In genomic region chr11:78829373-78829772, GRCm38 (mm10) we compare ENCODE assay signal across 13 mouse cellular contexts. TPM values are rescaled to one million over a fixed set of nuclear protein-coding genes. Genes with fewer than 3 reads are reported as not detected.
DNase-seq lines count a peak whose midpoint lies in the region; ATAC-seq and TF ChIP-seq lines count a peak whose summit lies in the region.
"Had no signal": no experiment of that assay in that cellular context is flagged by ENCODE, and none has a peak within 500 bp of the region (broad histone marks: within the 10 kb centered on the region; RNA-seq: fewer than 3 reads in every experiment).

No protein-coding gene starts in this region.

- peak overlapping the region; percentile 73; the same call in 1 of the 2 replicates for H3K27ac ChIP-seq in heart, embryonic 10.5 days
- H3K27ac ChIP-seq in midbrain, embryonic 10.5 days (replicated peaks), result peak overlapping the region; percentile 64
- no peak overlapping the region for H3K27ac ChIP-seq in midbrain, embryonic 13.5 days
- no peak overlapping the region; the same call in 1 of the 2 replicates for H3K27ac ChIP-seq in kidney, adult 2 months (ENCODE audit: insufficient read depth, low read depth, low read length)
- H3K27ac ChIP-seq: macrophage had no signal

- H3K36me3 ChIP-seq in heart, embryonic 10.5 days, result no peaks in the 10 kb centered on the region
- H3K36me3 ChIP-seq in midbrain, embryonic 10.5 days, result no peaks in the 10 kb centered on the region
- H3K36me3 ChIP-seq in midbrain, embryonic 13.5 days, result no peaks in the 10 kb centered on the region
- no peaks in the 10 kb centered on the region for H3K36me3 ChIP-seq in kidney, adult 2 months (ENCODE audit: control insufficient read depth, insufficient read depth, low read length)

- H3K4me3 ChIP-seq in heart, embryonic 10.5 days, result no peak overlapping the region
- no peak overlapping the region for H3K4me3 ChIP-seq in midbrain, embryonic 10.5 days
- no peak overlapping the region for H3K4me3 ChIP-seq in midbrain, embryonic 13.5 days (replicated peaks)
- no peak overlapping the region for H3K4me3 ChIP-seq in kidney, adult 2 months (ENCODE audit: insufficient read depth, low read depth, low read length)
- H3K4me3 ChIP-seq: myocyte had no signal

- H3K9ac ChIP-seq in midbrain, embryonic 13.5 days (replicated peaks), result no peak overlapping the region

- intact Hi-C loops in heart, postnatal 25 days (cut with DNase I), result no loop called here

- H3K9me3 ChIP-seq in heart, embryonic 10.5 days, result no peaks in the 10 kb centered on the region
- no peaks in the 10 kb centered on the region for H3K9me3 ChIP-seq in midbrain, embryonic 10.5 days (replicated peaks)
- no peaks in the 10 kb centered on the region for H3K9me3 ChIP-seq in midbrain, embryonic 13.5 days

- peak; percentile 84 for DNase-seq in heart, embryonic 10.5 days (ENCODE audit: low spot score)
- DNase-seq in heart, postnatal 25 days (ENCODE audit: low spot score), result no peak
- DNase-seq in midbrain, embryonic 10.5 days (ENCODE audit: low spot score), result peak; percentile 48
- DNase-seq in kidney, adult 2 months, result peak; percentile 64
- DNase-seq in lung, postnatal 25 days (ENCODE audit: low spot score), result peak; percentile 33
- no peak for DNase-seq in spleen, postnatal 36 days (ENCODE audit: low spot score in 2 of 2)
- DNase-seq: cerebellum, postnatal 10 days; liver; thymus, adult 2 months had no signal

- ATAC-seq in midbrain, embryonic 13.5 days, result no peak
- no peak for ATAC-seq in activated CD4-positive, CD25-positive, alpha-beta regulatory T cell, adult 4 months

- no peak for TF ChIP-seq POLR2A in kidney, adult 2 months (IDR thresholded peaks at IDR 0.05; ENCODE audit: low read depth, low read length)

- H3K4me1 ChIP-seq in heart, embryonic 10.5 days, result peaks cover 74% of the 10 kb centered on the region
- H3K4me1 ChIP-seq in midbrain, embryonic 10.5 days, result peaks cover 67% of the 10 kb centered on the region
- peaks cover 29% of the 10 kb centered on the region for H3K4me1 ChIP-seq in midbrain, embryonic 13.5 days (replicated peaks)
- peaks cover 2% of the 10 kb centered on the region; the same call in 1 of the 2 replicates for H3K4me1 ChIP-seq in kidney, adult 2 months (ENCODE audit: control insufficient read depth, insufficient read depth, low read length)

- TF ChIP-seq CTCF in kidney, adult 2 months (conservative IDR thresholded peaks at IDR 0.05; ENCODE audit: insufficient read depth, insufficient read length, low read depth, low read length), result no peak

- H3K27me3 ChIP-seq in heart, embryonic 10.5 days (ENCODE audit: insufficient read depth, poor library complexity, severe bottlenecking), result no peaks in the 10 kb centered on the region
- no peaks in the 10 kb centered on the region for H3K27me3 ChIP-seq in midbrain, embryonic 10.5 days (ENCODE audit: low read depth, poor library complexity, severe bottlenecking)
- H3K27me3 ChIP-seq in midbrain, embryonic 13.5 days, result peaks cover 4% of the 10 kb centered on the region; the same call in 1 of the 2 replicates
- no peaks in the 10 kb centered on the region for H3K27me3 ChIP-seq in kidney, adult 2 months (replicated peaks; ENCODE audit: control insufficient read depth, insufficient read depth, low read length)

- 9% methylated on average over 6 of the region's 6 CpGs for WGBS in heart, embryonic 10.5 days
- WGBS in midbrain, embryonic 10.5 days, result 5% methylated on average over 6 of the region's 6 CpGs
- WGBS in midbrain, embryonic 13.5 days, result 5% methylated on average over 6 of the region's 6 CpGs
- WGBS in kidney, adult 2 months, result 32% methylated on average over 6 of the region's 6 CpGs

- H3K4me2 ChIP-seq in midbrain, embryonic 13.5 days (replicated peaks), result no peak overlapping the region

RNA-seq across cellular contexts. Expression of gene Lyrm9, which starts 3.0 kb away (rescaled TPM):
- 25.9 and 36.8 TPM in 2 replicates for polyA plus RNA-seq in heart, embryonic 10.5 days (2016; fragmentation: Nextera tagmentation; extraction: Ambion mirVana)
- 10 to 100 TPM; 32.5 to 39.6 TPM for total RNA-seq in heart, postnatal 25 days (2021)
- polyA plus RNA-seq in midbrain, embryonic 10.5 days (2016; fragmentation: Nextera tagmentation; extraction: Ambion mirVana), result 20.7 and 21.8 TPM in 2 replicates
- polyA plus RNA-seq in midbrain, embryonic 13.5 days (2015; fragmentation: Nextera tagmentation; extraction: Ambion mirVana), result 25.3 and 28.2 TPM in 2 replicates
- 22.4 and 24.9 TPM in 2 replicates for polyA plus RNA-seq in kidney, adult 2 months (2012; rRNA removed)
- 10 to 100 TPM; 26.4 to 33.4 TPM for polyA plus RNA-seq in activated CD4-positive, CD25-positive, alpha-beta regulatory T cell, adult 4 months (2017; shearing (Covaris generic))

Comparison
In these comparisons a context has a peak if more than half of its experiments do, and no peak if none do; other contexts are left out.
1. DNase-seq: peak in heart, embryonic 10.5 days (single experiment), midbrain, embryonic 10.5 days (single experiment), kidney, adult 2 months (single experiment) and lung, postnatal 25 days (single experiment); none in heart, postnatal 25 days (single experiment) and spleen, postnatal 36 days (0 of 2).
2. H3K27ac ChIP-seq: peak in heart, embryonic 10.5 days (single experiment) and midbrain, embryonic 10.5 days (single experiment); none in midbrain, embryonic 13.5 days (single experiment) and kidney, adult 2 months (single experiment).